Mouse (Mus musculus) cerebellum, postnatal 10 days (tissue): ENCODE data around the gene Scamp2.

Source experiments
- DNase-seq, 2 experiments: peaks; one replicate each; pipeline ENCODE4 v3.0.0; 2021; ENCODE audit warnings: mixed read lengths in 2 of 2

Gene Scamp2

GRCm38 (mm10) chr9:57552139-57552887 lies 8.4 kb upstream of the Scamp2 start, which contains the start of gene Mpi:
Gene Mpi (minus strand): TSS chr9:57552763.
- peak; percentile 85 to 88 for DNase-seq

- no peak for DNase-seq
These were observed 7.6 kb upstream of the Scamp2 start for GRCm38 (mm10) chr9:57553119-57553518.

- DNase-seq, result no peak
These were observed 6.0 kb upstream of the Scamp2 start for GRCm38 (mm10) chr9:57554753-57555152.

- no peak for DNase-seq
These were observed 3.5 kb upstream of the Scamp2 start for GRCm38 (mm10) chr9:57557215-57557614.

GRCm38 (mm10) chr9:57558625-57559024 lies 2.1 kb upstream of the Scamp2 start:
- DNase-seq, result no peak

DNA sequence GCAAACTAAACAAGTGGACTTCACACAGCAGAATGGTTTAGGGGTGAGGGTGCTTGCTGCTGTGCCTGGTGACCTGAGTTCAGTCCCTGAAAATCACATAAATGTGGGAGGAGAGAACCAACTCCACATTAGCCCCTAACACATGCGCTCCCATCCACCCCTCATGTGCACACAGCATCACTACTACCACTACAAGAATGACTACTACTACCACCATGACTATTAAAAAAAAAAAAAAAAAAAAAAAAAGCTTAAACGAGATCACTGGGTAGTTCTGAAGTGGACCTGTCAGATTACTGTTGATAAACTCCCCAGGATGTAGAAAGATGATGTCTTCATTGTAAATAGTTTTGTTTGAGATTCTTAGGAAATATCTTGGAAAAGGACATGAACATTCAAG lies 1.2 kb upstream of the Scamp2 start:
- DNase-seq, result no peak

GRCm38 (mm10) chr9:57560263-57560662 lies 480 bp upstream of the Scamp2 start:
- DNase-seq, result no peak

DNA sequence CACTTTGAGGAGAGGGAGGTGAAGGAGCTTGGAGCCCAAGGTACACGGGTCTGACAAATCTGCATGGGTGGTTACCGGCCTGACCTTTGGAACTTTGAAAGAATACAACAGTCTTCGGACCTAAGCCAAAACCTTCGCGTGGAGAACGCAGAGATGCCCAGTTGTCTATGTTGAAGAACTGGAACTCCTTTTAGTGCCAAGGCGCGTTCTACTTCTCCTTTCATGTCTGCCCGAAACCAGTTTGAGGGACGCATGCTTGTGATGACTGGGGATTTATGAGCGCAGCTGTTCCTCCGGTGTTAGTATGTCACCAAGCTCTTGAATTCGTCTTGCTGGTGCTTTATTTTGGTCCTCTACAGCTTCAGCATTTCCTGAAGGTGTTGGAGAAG lies 962 bp downstream of the Scamp2 start:
- no peak for DNase-seq

- no peak for DNase-seq
These were observed 2.2 kb downstream of the Scamp2 start for GRCm38 (mm10) chr9:57562896-57563372.

DNA sequence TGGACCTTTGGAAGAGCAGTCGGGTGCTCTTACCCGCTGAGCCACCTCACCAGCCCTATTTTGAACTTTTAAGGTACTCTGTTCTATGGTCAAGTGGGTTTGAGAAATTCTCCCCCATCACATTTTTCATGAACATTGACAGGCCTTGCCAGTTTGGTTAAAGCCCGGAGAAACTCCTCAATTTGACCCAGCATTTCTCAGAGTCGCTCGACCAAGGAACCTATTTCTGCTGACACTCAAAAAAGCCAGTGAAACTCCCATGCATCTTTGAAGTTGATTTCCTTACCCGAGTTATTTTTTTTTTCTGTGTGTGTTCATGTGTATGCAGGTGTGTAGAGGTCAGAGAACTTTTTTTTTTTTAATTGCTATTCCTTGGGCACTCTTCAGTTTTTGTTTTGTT lies 3.9 kb downstream of the Scamp2 start:
- no peak for DNase-seq

DNA sequence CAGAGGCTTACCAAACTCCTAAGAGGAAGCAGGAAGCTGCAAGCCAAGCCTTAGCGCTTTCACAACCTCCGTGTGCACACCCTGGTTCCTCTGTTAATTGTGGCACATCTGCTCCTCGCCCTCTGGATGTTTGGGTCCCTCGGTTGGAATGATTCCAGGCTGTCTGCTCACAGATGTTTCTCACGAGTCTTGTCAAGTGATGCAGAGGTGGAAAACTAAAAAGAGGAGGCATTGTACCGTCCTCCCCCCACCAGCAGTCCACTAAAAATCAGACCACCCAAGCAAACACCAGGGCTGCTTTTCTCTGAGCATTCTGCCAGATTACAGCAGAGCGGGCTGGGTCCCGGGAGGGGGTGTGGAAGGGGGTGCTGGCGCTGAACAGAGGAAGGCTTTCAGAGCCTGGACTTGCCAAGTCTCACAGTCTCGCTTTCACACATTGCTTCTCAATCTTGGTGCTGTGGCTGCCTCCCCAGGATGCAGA lies 5.0 kb downstream of the Scamp2 start:
- peak; percentile 58 to 76 for DNase-seq

- no peak for DNase-seq
These were observed 6.1 kb downstream of the Scamp2 start for GRCm38 (mm10) chr9:57566846-57567245.

- no peak for DNase-seq
These were observed 7.8 kb downstream of the Scamp2 start for GRCm38 (mm10) chr9:57568500-57568899.

DNA sequence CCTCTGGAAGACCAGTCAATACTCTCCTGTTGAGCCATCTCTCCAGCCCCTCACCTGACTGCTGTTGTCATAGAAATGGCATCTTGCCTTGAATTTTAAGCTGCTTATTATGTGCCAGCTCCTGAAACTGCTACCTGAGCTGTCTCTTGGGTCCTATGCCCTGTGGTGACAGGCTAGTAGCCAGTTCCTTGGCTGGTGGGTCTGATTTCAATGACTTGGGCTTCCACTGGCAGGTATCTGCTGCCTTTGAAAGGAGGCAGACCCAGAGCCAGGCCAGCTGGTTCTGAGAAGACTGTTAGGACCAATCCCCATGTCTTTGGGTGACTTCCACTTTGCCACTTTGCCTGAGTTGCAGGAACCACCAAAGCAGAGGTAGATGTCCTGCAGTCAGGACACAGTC lies 13.7 kb downstream of the Scamp2 start:
- no peak for DNase-seq

DNA sequence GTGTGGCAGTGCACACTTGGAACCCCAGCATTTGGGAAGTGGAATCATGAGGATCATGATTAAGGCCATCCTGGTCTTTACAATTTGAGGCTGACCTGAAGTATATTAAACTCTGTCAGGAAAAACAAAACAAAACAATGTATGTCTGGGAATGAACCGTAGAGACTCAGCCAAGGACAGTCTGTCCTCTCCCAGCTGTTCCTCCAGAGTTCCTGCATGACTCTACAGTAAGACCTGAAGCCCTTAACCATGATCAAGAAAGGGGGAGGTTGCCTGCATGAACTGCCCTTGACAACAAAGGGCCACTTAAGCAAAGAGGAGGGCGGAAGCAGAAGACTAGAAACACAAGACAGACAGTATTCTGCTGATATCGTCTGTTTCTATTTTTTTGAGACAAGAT lies 14.8 kb downstream of the Scamp2 start:
- no peak for DNase-seq

DNA sequence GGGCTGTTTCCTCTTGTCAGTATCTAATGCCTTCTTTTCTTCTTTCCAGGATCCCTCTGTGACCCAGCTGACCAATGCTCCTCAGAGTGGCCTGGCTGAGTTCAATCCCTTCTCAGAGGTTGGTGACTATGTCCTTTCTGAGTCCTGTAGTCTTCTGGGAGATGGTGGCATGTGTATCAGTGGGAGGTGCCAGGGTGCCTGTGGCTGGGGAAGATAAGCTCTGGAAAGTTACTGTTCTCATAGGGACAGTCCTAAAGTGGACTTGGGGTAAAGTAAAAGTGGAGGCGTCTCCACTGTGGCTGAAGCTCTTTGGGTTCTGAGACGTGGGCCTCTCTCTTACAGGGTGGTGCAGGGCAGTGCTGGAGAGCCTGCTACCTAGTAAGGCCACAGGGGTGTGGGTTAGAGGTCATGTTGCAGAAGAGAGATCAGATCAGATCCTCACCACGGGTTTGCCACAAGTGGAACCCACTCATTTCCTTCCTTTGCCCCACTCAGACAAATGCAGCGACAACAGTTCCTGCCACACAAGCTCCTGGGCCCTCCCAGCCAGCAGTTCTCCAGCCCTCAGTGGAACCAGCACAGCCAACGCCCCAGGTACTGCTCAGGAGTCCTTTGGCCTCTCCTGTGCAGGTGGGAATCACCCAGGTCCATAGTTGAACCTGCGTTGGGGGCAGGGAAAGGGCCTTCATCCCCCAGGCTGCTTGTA lies 16.6 kb downstream of the Scamp2 start:
- DNase-seq, result no peak

- DNase-seq, result no peak
These were observed 24.2 kb downstream of the Scamp2 start for GRCm38 (mm10) chr9:57584991-57585390.

DNA sequence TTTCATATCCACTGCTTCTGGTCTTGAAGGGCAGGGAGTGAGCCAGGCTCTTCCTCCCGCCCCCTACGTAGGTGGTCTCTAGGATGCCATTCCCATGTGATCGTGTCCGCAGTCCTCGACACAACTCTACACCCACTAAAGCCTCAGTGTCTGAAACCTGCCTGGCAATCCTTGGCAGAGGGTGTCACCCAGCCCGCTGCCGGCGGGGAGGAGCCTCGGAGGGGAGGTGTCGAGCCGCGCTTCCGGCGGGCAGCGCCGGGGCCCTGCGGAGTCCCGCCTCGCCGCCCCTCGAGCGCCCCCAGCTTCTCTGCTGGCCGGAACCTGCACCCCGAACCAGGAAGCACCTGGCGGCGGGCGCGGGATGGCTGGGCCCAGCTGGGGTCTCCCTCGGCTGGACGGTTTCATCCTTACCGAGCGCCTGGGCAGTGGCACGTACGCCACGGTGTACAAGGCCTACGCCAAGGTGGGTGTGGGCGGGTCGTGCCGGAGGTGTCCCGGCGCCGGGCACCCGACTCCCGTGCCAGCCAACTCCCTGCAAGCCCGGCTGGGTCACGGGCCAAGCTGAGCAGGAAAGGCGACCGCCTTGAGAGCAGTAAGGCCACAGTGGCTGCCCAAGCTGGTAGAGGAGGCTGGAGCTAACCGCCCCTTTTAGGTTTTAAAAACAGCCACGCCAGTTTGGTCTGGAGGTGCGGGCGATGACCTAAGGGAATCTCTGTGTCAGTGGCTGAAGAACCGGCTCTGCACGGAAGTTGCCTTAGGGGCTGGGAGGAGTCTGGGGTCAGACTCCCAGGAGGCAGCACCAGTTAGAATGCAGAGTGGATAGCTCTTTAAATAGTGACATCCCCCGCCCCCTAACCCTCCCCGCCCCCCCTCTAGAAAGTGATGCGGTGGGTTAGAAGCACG lies 28.7 kb downstream of the Scamp2 start, which contains the start of gene Ulk3:
Ulk3 (plus strand) TSS at position 229 of the 903 bp plus-strand sequence.
- peak; percentile 81 to 87 for DNase-seq

DNA sequence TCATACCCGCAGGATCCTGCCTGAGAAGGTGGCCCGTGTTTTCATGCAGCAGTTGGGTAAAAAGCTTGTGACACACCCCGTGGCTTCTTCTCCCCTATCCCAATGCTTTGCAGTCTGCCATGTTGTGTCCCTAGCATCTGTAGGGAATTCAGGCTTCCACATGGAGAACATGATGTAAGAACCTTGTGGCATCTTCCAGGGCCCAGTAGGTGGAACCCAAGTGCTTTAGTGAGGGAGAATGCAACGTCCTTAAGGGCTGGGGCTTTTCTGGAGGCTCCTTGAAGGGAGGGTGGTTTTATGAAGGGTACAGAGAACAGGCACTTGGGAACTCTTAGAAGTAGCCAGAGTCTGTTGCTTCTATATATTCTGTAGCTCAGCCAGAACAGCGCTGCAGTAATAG lies 30.0 kb downstream of the Scamp2 start:
- DNase-seq, result peak; percentile 52 to 55

DNA sequence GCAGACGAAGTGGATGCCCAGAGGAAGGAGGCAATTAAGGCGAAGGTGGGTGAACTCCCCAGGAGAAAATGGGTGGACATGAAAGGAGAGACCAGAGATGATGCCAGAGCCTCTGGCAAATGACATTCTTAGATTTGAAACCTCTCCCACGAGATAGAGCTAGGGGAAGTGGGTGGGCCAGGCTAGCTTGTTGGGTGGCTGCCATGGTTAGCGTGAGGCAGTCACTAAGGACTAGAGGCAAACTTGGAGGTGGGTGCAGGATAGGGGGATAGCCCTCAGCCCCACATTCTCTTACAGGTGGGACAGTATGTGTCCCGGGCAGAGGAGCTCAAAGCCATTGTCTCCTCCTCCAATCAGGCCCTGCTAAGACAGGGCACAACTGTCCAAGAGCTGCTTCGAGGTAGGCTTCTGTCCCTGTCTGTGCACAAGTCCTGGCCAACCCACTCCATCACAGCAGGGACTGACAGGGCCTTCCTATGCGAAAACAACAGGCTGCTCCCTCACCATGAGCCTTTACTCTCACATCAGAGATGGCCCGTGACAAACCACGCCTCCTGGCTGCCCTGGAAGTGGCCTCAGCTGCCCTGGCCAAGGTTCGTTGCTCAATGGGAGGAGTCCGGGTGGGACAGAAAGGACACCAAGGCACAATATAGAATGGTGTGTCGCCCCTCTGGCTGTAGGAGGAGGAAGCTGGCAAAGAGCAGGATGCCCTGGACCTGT lies 32.9 kb downstream of the Scamp2 start:
- peak in 1 of 2 experiments; percentile 54 for DNase-seq

DNA sequence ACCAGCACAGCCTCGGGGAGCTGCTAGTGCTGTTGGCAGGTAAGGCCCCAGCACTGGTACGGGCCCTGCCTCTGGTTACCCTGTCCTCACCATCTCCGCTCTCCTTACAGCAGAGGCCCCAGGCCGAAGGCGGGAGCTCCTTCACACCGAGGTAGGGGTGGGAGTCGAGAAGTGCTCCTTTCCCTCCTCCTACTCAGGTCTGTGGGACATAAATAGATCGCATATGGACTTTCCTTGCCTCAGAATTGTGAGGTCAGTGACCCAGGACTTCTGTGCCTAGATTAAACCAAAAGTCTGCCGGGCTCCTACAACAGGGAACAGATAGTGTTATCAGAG lies 33.4 kb downstream of the Scamp2 start:
- DNase-seq, result no peak

DNA sequence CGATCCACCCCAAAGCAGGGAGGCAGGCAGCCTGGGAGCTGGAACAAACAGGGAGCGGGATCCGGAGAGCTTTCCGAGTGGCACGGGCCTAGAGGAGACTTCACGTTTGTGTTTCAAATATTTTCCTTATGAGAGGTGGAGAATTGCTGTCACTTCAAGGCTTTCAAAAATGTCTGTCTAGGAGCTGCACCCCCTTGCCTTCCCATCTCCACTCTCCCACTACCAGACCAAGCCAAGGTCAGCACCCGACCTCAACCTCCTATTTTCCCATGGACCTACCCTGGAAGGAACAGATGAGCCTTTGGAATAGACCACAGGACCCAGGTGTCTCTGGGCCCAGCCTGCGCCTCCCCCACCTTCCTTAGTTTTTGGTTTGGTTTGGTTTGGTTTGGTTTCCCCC lies 36.5 kb downstream of the Scamp2 start:
- DNase-seq, result no peak
